Mouse (Mus musculus) kidney, adult 8-10 months (tissue): ENCODE data around the gene Sftpa1.

Source experiments
- DNase-seq, 2 experiments: peaks; one replicate each; pipeline ENCODE4 v3.0.0; 2022

The Sftpa1 gene

GRCm38 (mm10) chr14:41131540-41131939, at the start of gene Sftpa1:
Gene Sftpa1 (plus strand): TSS chr14:41131782.
- DNase-seq, result no peak

DNA sequence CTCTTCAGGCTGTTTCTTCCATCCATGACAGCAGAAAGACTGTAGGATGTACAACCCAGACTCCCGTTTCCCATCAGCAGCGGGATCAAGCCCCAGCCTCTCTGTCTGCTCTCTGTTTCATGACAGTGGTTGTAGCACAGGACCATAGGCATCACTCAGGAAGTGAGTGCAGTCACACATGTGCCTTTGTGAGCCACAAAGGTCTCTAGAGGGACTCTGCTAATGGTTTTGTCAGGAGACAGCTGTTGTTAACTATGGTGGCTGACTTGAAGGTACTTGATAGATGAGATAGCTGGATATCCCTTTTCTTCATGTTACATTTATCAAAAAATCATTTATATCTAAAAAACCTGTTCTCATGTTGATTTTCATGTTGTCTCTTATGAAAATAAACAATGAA, 49.2 kb upstream of the Sftpa1 start:
- no peak for DNase-seq

DNA sequence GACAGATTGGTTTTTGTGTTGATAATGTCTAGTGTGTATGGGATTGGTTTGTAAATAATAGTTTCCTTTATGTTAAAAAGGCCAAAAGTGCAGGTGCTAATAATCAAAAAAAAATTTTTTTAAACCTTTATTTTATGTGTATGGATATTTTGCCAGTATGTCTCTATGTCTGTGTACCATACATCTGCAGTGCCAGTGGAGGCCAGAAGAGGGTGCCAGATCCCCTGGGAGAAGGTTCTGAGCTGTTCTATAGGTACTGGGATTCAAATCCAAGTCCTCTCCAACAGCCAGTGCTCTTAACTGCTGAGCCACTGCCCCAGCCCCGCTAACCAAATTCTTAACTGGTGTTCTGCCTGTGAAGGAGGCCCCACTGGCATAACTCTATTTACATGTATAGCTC, 44.1 kb upstream of the Sftpa1 start:
- peak in 1 of 2 experiments; percentile 27 for DNase-seq

DNA sequence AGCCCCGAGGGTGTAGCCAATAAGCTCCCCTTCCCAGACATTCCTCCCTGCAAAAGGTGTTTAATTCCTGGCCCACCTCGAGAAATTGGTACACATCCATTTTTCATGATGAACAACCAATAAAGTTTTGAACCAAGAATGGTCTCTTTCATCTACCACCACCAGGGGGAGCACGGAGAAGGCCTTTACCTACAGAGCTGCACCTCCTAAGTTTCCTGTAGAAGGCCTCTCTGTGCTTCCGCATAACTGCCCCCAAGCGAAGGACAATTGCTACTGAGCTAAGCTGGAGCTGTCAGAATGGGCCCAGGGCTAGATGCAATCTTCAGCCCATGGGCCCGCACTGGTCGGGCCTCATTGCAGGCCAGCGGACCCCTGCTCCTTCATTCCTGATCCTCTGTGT, 40.8 kb upstream of the Sftpa1 start:
- DNase-seq, result peak; percentile 9 to 13

- no peak for DNase-seq
These were observed 37.5 kb upstream of the Sftpa1 start for GRCm38 (mm10) chr14:41094114-41094513.

GRCm38 (mm10) chr14:41096296-41096860, 35.2 kb upstream of the Sftpa1 start:
- DNase-seq, result no peak

GRCm38 (mm10) chr14:41098726-41099125, 32.9 kb upstream of the Sftpa1 start:
- no peak for DNase-seq

DNA sequence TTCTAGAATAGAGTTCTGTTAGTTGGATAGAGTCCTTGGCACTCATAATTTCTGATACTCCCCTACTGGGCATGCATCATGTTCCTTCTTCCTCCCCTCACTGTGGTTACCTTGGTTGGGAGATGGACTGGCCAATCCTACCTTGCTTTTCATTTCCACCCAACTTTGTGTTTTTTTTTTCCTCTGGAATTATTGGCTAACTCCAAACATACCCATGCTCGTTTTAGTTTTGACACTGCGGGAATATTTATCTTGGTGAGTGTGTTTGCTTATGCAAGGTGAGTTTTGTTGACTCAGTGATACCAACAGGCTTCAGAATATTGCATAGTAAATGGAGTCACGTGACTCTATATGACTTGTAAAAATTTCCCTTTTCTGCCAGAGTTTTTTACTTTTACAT, 30.9 kb upstream of the Sftpa1 start:
- no peak for DNase-seq

DNA sequence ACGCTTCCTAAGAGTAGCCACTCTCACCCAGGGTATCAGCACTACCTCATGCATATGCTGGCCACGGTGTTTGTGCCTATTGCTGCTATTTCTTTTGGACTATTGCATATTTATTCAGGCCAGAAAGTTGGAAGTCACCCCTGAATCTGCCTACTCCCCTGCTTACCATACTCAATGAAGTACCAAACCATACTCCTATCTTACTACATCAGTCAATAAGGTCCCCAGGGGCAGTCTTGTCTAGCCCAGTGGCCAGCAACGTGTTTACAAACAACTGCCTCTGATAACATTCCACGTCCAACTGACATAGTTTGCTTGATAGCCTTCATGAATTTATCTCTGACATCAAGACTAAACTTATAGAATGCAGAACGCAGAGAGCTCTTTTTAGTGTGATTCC, 30.3 kb upstream of the Sftpa1 start:
- DNase-seq, result no peak

- no peak for DNase-seq
These were observed 29.3 kb upstream of the Sftpa1 start for GRCm38 (mm10) chr14:41102269-41102668.

- DNase-seq, result no peak
These were observed 26.6 kb upstream of the Sftpa1 start, which contains the start of gene Mat1a for GRCm38 (mm10) chr14:41104853-41105444. Gene Mat1a (plus strand): TSS chr14:41105035.

DNA sequence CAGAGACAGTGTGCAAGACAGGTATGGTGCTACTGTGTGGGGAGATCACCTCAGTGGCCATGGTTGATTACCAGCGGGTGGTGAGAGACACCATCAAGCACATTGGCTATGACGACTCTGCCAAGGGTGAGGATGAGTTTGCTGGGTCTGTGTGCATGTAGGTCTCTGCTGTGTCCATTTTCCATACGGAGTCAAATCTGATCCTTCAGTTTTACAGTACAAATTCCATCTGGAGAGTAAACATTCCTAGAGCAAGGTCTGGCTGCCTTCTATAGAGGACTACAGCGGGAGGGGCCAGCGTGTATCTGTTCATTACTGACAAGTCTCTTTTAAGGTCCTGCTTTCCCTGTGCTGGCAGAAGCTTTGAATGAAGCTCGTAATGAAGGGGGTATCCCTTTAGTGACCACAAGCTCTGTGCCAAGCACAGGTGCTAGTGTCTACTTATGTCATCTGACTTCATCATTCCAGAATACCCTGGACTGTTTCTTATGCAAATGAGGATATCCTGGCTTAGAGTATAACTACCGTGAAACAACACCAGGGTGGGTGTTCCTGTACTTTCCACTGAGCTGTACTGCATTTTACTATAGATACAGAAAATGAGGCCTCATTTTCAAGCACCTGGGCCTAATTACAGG, 20.4 kb upstream of the Sftpa1 start:
- DNase-seq, result no peak

GRCm38 (mm10) chr14:41112944-41113343, 18.6 kb upstream of the Sftpa1 start:
- DNase-seq, result no peak

DNA sequence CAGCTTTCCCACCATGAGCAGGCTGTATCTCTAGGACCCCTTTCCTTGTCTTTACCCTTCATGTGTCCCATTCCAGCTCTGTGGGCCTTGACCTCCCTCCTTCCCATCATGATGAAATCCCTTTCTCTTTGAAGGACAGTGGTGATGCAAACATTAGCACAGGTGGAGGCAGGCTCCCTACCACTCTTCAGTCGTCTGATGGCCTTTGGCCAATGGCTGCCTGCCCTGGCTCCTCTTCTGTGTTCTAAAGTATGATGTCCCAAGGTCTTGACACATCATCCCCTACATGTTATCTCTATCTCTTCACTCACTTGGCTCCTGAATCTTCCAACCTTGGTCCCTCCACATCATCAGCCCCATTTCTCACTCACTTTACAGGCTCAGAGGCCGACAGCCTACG, 15.3 kb upstream of the Sftpa1 start:
- no peak for DNase-seq

DNA sequence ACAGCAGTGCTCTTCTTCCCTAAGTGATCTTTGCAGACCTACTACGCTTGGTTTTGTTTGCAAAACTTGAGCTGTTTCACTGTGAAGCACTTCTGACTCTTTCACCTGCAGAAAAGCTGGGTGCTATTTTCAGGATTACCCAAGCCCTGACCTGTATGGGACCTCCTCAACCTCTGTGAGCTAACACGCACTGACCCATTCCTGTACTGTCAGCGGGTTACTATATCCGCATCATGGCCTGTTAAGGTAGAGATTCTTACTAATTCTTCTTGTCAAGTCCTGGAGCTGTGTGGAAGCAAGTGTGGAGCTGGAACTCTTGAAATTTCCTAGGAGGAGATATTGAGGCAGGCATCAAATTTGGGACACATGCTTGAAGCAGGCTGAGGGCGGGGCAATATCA, 6.9 kb upstream of the Sftpa1 start:
- no peak for DNase-seq

DNA sequence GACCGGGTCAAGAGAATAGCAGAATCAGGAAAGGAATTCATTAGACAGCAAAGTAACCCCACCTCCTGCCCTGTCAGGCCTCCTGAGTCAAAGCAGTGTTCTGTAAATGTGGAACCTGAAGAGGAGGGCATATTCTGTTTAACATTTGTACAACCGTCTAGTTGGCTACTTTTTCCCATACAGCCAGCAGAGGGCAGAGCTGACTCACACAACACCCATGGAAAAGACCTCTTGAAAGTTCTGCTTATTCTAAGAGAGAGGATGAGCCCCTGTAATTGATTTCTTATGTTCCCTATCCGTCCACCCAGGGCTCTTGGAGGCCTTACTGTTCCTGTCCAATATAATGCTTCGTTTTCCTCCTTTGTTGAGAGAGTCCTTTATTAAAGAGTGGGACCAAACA, 3.6 kb upstream of the Sftpa1 start:
- peak; percentile 17 to 61 for DNase-seq

DNA sequence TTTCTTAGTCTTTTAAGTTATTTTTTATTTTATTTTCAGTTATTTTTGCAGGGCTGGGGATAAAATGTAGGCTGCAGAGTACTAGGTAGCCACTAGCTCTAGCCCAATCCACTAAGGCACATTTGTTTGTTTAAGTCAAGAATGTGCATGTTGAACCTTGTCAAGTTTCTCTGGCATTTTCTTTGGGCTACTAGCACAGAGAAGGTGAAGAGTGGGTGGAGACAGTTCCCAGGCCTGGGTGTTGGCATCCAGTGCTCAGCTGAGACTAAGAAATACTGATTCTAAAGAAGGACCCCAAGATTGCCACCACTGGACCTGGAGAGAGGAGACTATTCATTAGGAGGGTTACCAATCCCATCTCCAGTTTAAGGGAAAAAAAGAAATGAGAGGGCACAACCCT, 5.4 kb downstream of the Sftpa1 start:
- no peak for DNase-seq

DNA sequence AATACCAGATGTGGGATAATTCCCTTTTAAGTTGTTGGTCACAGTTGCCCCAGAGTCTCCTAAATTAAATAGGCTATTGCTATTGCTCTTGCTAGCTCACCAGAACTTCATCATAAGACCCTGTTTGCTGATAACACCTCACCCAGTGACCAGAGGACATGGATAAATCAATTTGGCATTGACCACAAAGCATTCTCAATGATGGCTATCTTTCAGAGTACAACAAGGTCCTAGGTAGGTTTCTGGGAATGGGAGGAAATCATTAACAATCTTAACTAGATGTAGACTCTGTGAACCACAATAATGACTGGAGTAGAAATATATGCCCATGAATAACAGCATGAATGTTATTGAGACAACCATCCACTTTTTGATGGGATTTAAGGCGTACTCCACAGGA, 9.1 kb downstream of the Sftpa1 start:
- no peak for DNase-seq

- DNase-seq, result no peak
These were observed 14.5 kb downstream of the Sftpa1 start for GRCm38 (mm10) chr14:41146035-41146434.

GRCm38 (mm10) chr14:41146922-41147321, 15.3 kb downstream of the Sftpa1 start:
- DNase-seq, result no peak

DNA sequence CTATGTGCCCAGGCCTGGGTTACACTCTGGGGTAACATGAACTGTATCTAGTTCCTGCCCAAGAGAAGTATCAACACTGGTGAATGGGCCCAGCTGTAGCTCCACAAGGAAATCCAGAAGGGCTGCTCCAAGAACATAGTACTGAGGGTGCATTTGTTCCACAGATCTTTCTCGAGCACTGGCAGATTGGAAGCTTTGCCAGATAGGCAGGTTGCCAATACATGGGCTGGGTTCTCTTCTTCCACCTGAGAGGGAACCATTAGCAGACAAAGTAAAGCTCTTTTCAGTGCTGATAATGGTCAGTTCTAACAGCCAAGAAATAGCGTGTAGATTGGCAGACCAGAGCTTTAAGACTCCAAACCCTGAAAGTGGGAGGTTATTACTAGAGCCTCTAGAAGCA, 15.8 kb downstream of the Sftpa1 start:
- DNase-seq, result peak in 1 of 2 experiments; percentile 4

DNA sequence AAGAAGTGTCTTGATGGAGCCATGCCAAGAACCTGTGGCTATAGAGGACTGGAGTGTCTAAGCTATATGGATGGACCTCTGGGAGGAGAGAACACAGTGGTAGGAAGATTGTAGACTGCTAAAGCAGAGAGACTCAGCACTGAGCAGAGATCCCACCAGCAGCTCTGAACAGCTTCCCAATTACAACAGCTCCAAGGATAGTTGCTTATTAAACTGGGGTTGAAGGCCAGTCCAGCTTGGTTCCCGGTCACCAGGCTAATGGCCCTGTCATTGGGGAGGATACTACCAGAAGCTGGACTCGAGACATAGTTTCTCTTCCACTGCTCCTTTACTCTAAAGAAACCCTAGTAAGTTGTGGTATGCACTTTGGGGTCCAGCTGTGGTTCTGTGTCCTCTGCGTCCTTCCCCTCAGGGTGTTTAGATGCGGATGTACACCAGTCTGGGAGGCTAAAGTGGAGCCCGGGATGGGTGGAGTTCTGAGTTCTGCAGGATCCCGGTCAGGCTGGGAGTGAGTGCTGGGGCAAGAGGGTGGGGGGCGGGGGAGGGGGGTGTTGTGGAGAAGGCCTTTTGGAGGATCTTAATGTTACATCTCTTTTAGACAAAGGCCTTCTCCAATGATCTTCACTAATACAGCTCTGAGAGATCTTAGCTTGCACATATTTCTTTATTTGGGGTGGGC, 19.8 kb downstream of the Sftpa1 start, which contains the start of gene Mbl1:
Mbl1 (plus strand) TSS at position 239 of the 679 bp plus-strand sequence.
- peak; percentile 63 to 64 for DNase-seq

DNA sequence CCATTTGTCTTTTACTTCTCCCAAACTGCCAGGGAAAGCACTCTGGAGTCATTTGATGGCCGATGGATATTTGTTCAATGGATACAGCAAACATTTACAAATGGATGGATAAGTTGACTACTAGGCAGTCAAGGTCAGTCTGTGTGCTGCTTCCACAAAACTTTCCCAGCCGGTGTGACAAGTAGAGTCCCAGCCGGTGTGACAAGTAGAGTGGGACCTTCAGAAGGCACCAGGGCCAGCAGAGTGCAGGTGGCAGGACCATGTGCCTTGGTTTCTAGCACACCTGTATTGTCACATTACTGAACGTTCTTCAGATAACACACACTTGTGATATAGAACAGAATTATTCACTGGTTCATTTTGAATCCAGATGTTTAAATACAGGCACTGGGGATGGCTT, 28.5 kb downstream of the Sftpa1 start:
- no peak for DNase-seq

DNA sequence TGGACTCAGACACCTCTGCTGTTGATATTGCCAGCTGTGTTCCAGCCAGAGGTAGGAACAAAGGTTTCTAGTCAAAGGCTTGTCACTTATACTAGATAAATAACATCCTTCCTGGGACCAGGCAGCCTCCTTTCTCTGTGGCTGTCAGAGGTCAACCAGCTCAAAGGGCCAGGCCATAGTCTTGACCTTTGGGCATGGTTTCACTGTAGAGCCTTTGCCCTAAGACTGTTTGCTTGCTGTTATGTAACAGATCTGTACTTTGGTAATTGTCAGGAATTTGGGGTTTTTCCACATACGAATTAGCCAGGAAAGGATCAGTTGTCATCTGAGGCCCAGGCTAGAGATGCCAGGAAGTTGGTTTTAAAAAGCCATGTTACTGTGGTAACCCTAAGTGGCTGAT, 29.2 kb downstream of the Sftpa1 start:
- DNase-seq, result peak; percentile 77 to 83
